Mouse (Mus musculus): ENCODE results near the gene Sypl2.

Sypl2 gene

GRCm38 (mm10) chr3:108226558-108227350, at the start of gene Sypl2:
Sypl2 (minus strand) TSS chr3:108226648.
- CTCF ChIA-PET: no interaction called here

- CTCF ChIA-PET: no interaction called here
Observed at GRCm38 (mm10) chr3:108259319-108259718, 32.9 kb upstream of the Sypl2 start.

- CTCF ChIA-PET: interaction anchor here (0.7 kb wide), 1 partner anchor 1025 kb away, joined by 3 read pairs; no protein-coding TSS in a partner anchor
Observed at GRCm38 (mm10) chr3:108257831-108258500, 31.5 kb upstream of the Sypl2 start.

- CTCF ChIA-PET: no interaction called here
Observed at GRCm38 (mm10) chr3:108256719-108257637, 30.5 kb upstream of the Sypl2 start, which contains the start of gene Psma5. Psma5 (plus strand) TSS chr3:108256926.

GRCm38 (mm10) chr3:108246857-108247256, 20.4 kb upstream of the Sypl2 start:
- CTCF ChIA-PET: no interaction called here

- CTCF ChIA-PET: no interaction called here
Observed at GRCm38 (mm10) chr3:108241243-108241839, 14.9 kb upstream of the Sypl2 start.

- CTCF ChIA-PET: interaction anchor here (0.7 kb wide), 1 partner anchor 43 kb away, joined by 8 read pairs; no protein-coding TSS in a partner anchor
Observed at GRCm38 (mm10) chr3:108237474-108238102, 11.1 kb upstream of the Sypl2 start.

GRCm38 (mm10) chr3:108231646-108232045, 5.2 kb upstream of the Sypl2 start:
- CTCF ChIA-PET: no interaction called here

- CTCF ChIA-PET: no interaction called here
Observed at GRCm38 (mm10) chr3:108227521-108227920, 1.1 kb upstream of the Sypl2 start.

- CTCF ChIA-PET: interaction anchor here (0.6 kb wide), 1 partner anchor 29 kb away, joined by 3 read pairs; no protein-coding TSS in a partner anchor
Observed at GRCm38 (mm10) chr3:108225711-108226557, 514 bp downstream of the Sypl2 start.

GRCm38 (mm10) chr3:108220661-108221060, 5.8 kb downstream of the Sypl2 start:
- CTCF ChIA-PET: interaction anchor here (0.7 kb wide), 1 partner anchor 600 kb away, joined by 6 read pairs; no protein-coding TSS in a partner anchor

- CTCF ChIA-PET: no interaction called here
Observed at GRCm38 (mm10) chr3:108214734-108215133, 11.7 kb downstream of the Sypl2 start.

- CTCF ChIA-PET: no interaction called here
Observed at GRCm38 (mm10) chr3:108212406-108212805, 14.0 kb downstream of the Sypl2 start.

- CTCF ChIA-PET: no interaction called here
Observed at GRCm38 (mm10) chr3:108211845-108212244, 14.6 kb downstream of the Sypl2 start.

- CTCF ChIA-PET: interaction anchor here (0.9 to 2.3 kb wide), 2 partner anchors 9 to 31 kb away, joined by 5 to 32 read pairs; partner anchors contain the start of gene Cyb561d1
Observed at GRCm38 (mm10) chr3:108210771-108211139, 15.7 kb downstream of the Sypl2 start, which contains the start of gene Atxn7l2. Atxn7l2 (minus strand) TSS chr3:108210934.

GRCm38 (mm10) chr3:108209946-108210770, 16.3 kb downstream of the Sypl2 start:
- CTCF ChIA-PET: interaction anchor here (0.6 to 2.3 kb wide), 3 partner anchors 9 to 1200 kb away, joined by 4 to 32 read pairs (median 5); partner anchors contain the start of gene Cyb561d1

GRCm38 (mm10) chr3:108209536-108209935, 16.9 kb downstream of the Sypl2 start:
- CTCF ChIA-PET: interaction anchor here (0.6 to 2.3 kb wide), 4 partner anchors 8 to 1201 kb away, joined by 3 to 32 read pairs (median 4); partner anchors contain the start of gene Cyb561d1

GRCm38 (mm10) chr3:108209001-108209400, 17.4 kb downstream of the Sypl2 start:
- CTCF ChIA-PET: interaction anchor here (1.1 to 2.3 kb wide), 2 partner anchors 8 to 45 kb away, joined by 3 to 32 read pairs; partner anchors contain the start of gene Cyb561d1
